Mouse (Mus musculus): ENCODE measurements at regions not wholly inside any gene's neighbourhood (a gene's known extent, or its start where the extent isn't known, plus 50 kb on each side); places are given as distances from the start of the nearest gene placed in this dataset.

- DNase-seq: no peak
Measured at GRCm38 (mm10) chr5:120315116-120315515, 116.4 kb upstream of the Lhx5 start.

GRCm38 (mm10) chr5:120318951-120319350 is 112.5 kb upstream of the Lhx5 start:
- DNase-seq: no peak

GRCm38 (mm10) chr5:120322031-120322731 is 109.3 kb upstream of the Lhx5 start:
- no peak for DNase-seq

GRCm38 (mm10) chr5:120322732-120323316 is 108.7 kb upstream of the Lhx5 start:
- DNase-seq: no peak

GRCm38 (mm10) chr5:120324111-120324510 is 107.4 kb upstream of the Lhx5 start:
- no peak for DNase-seq

GRCm38 (mm10) chr5:120325386-120325910 is 106.1 kb upstream of the Lhx5 start:
- no peak for DNase-seq

- DNase-seq: no peak
Measured at GRCm38 (mm10) chr5:120332030-120332429, 99.5 kb upstream of the Lhx5 start.

GRCm38 (mm10) chr5:120339162-120339561 is 92.3 kb upstream of the Lhx5 start:
- DNase-seq: peak; percentile 63

- peak; percentile 52 for DNase-seq
Measured at GRCm38 (mm10) chr5:120340696-120341231, 90.7 kb upstream of the Lhx5 start.

- no peak for DNase-seq
Measured at GRCm38 (mm10) chr5:120350461-120350860, 81.0 kb upstream of the Lhx5 start.

- DNase-seq: no peak
Measured at GRCm38 (mm10) chr5:120351827-120352226, 79.7 kb upstream of the Lhx5 start.

- DNase-seq: no peak
Measured at GRCm38 (mm10) chr5:120353657-120354056, 77.8 kb upstream of the Lhx5 start.

GRCm38 (mm10) chr5:120356950-120357349 is 74.5 kb upstream of the Lhx5 start:
- no peak for DNase-seq

GRCm38 (mm10) chr5:120358084-120358690 is 73.3 kb upstream of the Lhx5 start:
- no peak for DNase-seq

- no peak for DNase-seq
Measured at GRCm38 (mm10) chr5:120365950-120366467, 65.5 kb upstream of the Lhx5 start.

GRCm38 (mm10) chr5:120368797-120369196 is 62.7 kb upstream of the Lhx5 start:
- DNase-seq: no peak

GRCm38 (mm10) chr5:120371176-120371819 is 60.2 kb upstream of the Lhx5 start:
- no peak for DNase-seq

- DNase-seq: peak; percentile 2
Measured at GRCm38 (mm10) chr5:120373426-120373825, 58.1 kb upstream of the Lhx5 start.

All from cerebellum, adult 9-10 months (tissue).